Mouse (Mus musculus): Measurements from ENCODE around the gene Nedd4. TPM values are rescaled to one million over a fixed set of nuclear protein-coding genes. Genes with fewer than 3 reads are reported as not detected.
"Not testable (repeated sequence)": the region's sequence is repeated elsewhere in the genome, so short reads cannot be mapped to it uniquely, and the experiment has no call there.

Nedd4 gene
- polyA plus RNA-seq, 1 experiment: 612 TPM

DNA sequence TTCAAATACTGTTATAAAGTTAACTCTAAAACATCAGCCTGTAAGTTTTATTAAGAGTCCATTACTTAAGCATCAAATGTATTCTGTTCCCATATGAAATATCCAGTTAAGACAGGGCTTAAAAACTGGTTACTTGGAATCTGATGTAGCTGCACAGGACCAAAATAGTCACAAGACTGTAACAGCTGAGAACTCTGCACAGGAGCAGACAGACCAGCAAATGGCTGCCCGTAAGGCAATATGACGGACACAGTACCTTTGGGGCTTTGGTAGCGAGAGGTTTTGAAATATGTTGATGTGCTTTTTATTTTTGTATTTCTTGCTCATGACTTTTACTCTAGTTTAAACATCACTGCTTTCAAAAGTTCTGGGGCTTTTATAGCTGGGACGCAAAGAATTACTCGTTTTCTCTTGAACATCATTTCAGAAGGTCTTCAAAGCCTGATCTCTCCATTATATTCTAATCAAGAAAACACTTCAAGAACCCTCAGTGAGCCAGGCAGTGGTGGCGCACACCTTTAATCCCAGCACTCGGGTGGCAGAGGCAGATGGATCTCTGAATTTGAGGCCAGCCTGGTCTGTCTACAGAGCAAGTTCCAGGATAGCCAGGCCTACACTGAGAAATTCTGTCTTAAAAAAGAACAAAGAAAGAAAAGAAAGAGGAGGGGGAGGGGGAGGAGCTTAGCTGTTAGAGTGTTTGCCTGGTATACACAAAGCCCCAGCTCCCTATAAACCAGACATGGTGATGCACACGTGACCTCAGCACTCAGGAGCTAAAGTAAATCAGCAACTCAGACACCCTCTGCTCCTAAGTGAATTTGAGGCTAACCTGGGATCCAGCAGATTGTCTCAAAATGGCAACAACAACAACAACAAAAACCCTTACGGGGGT, 22.9 kb upstream of the Nedd4 start:
- TF ChIP-seq CTCF (IDR thresholded peaks at IDR 0.05; ENCODE audit: borderline replicate concordance, extremely low read depth, insufficient read depth, insufficient read length) (no peak), POLR2A (IDR thresholded peaks at IDR 0.05; ENCODE audit: borderline replicate concordance, extremely low read depth, insufficient read depth, insufficient read length, poor library complexity, severe bottlenecking) (no peak)
- DNase-seq (ENCODE audit: low read depth): peak; percentile 96

- DNase-seq (ENCODE audit: low read depth): peak; percentile 96
- TF ChIP-seq CTCF (IDR thresholded peaks at IDR 0.05; ENCODE audit: borderline replicate concordance, extremely low read depth, insufficient read depth, insufficient read length) (no peak), POLR2A (IDR thresholded peaks at IDR 0.05; ENCODE audit: borderline replicate concordance, extremely low read depth, insufficient read depth, insufficient read length, poor library complexity, severe bottlenecking) (peak; percentile 60; the same call in 1 of the 2 replicates)
Measured at GRCm38 (mm10) chr9:72639843-72640621, 22.1 kb upstream of the Nedd4 start.

DNA sequence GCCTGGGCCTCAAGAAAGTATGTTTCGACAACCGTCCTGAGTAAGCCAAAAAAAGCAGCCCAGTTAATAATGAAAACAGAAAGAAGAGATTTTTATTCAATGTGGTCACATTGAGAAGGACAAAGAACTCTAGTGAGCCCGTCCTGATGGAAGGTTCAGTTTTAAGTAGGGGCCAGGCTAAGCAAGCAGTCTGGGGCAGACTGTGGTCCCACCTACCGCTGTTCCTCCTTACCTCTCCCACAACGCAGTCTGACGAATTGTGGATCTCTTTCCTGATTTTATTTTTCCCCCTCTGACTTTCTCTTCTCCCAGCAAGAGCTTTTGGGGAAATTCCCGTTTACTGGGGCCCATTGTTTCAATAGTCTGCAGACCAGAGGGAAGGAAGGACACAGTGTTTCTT, 21.5 kb upstream of the Nedd4 start:
- TF ChIP-seq CTCF (IDR thresholded peaks at IDR 0.05; ENCODE audit: borderline replicate concordance, extremely low read depth, insufficient read depth, insufficient read length): no peak
- TF ChIP-seq POLR2A (IDR thresholded peaks at IDR 0.05; ENCODE audit: borderline replicate concordance, extremely low read depth, insufficient read depth, insufficient read length, poor library complexity, severe bottlenecking): no peak
- DNase-seq (ENCODE audit: low read depth): no peak

GRCm38 (mm10) chr9:72641093-72641680, 21.0 kb upstream of the Nedd4 start:
- DNase-seq (ENCODE audit: low read depth): no peak
- TF ChIP-seq CTCF (IDR thresholded peaks at IDR 0.05; ENCODE audit: borderline replicate concordance, extremely low read depth, insufficient read depth, insufficient read length) (no peak), POLR2A (IDR thresholded peaks at IDR 0.05; ENCODE audit: borderline replicate concordance, extremely low read depth, insufficient read depth, insufficient read length, poor library complexity, severe bottlenecking) (no peak)

- not testable (repeated sequence) for DNase-seq (ENCODE audit: low read depth)
Measured at GRCm38 (mm10) chr9:72642756-72643447, 19.2 kb upstream of the Nedd4 start.

GRCm38 (mm10) chr9:72643651-72644417, 18.3 kb upstream of the Nedd4 start:
- no peak for DNase-seq (ENCODE audit: low read depth)
- TF ChIP-seq CTCF (IDR thresholded peaks at IDR 0.05; ENCODE audit: borderline replicate concordance, extremely low read depth, insufficient read depth, insufficient read length) (no peak), POLR2A (IDR thresholded peaks at IDR 0.05; ENCODE audit: borderline replicate concordance, extremely low read depth, insufficient read depth, insufficient read length, poor library complexity, severe bottlenecking) (no peak)

DNA sequence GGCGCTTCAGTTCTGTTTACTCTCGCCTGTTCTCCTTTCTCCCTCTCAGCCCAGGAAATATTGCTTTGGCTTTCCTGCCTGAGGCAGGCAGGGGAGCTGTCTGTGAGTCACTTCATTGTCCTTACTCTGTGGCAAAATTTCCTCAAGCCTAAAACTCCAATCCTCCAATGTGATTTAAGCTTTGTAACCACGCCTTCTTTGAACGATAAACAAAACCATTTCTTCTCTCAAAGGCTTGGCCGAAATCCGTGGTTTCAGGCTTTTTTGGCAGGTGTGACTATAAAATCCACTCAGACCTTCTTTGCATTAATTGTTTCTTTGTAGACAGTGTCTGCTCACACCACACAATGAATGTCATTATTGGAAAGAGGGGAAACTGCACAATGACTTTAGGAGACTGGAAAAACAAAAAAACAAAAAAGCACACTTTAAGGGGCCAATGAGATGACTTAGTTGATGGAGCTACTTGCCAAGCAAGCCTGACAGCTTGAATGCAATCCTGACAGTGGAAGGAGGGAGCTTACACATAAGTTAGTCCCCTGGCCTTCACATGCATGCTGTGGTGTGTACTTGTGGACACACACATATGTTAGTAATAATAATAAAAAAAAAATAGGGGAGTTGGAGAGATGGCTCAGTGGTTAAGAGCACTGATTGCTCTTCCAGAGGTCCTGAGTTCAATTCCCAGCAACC, 17.6 kb upstream of the Nedd4 start:
- TF ChIP-seq CTCF (IDR thresholded peaks at IDR 0.05; ENCODE audit: borderline replicate concordance, extremely low read depth, insufficient read depth, insufficient read length) (no peak), POLR2A (IDR thresholded peaks at IDR 0.05; ENCODE audit: borderline replicate concordance, extremely low read depth, insufficient read depth, insufficient read length, poor library complexity, severe bottlenecking) (no peak)
- peak; percentile 83 for DNase-seq (ENCODE audit: low read depth)

- no peak for DNase-seq (ENCODE audit: low read depth)
- no peak for TF ChIP-seq POLR2A (IDR thresholded peaks at IDR 0.05; ENCODE audit: borderline replicate concordance, extremely low read depth, insufficient read depth, insufficient read length, poor library complexity, severe bottlenecking)
Measured at GRCm38 (mm10) chr9:72649781-72650180, 12.4 kb upstream of the Nedd4 start.

- peak; percentile 83 for DNase-seq (ENCODE audit: low read depth)
- TF ChIP-seq POLR2A (IDR thresholded peaks at IDR 0.05; ENCODE audit: borderline replicate concordance, extremely low read depth, insufficient read depth, insufficient read length, poor library complexity, severe bottlenecking) (no peak), CTCF (IDR thresholded peaks at IDR 0.05; ENCODE audit: borderline replicate concordance, extremely low read depth, insufficient read depth, insufficient read length) (no peak)
Measured at GRCm38 (mm10) chr9:72652961-72653360, 9.2 kb upstream of the Nedd4 start.

GRCm38 (mm10) chr9:72653533-72653932, 8.6 kb upstream of the Nedd4 start:
- TF ChIP-seq POLR2A (IDR thresholded peaks at IDR 0.05; ENCODE audit: borderline replicate concordance, extremely low read depth, insufficient read depth, insufficient read length, poor library complexity, severe bottlenecking) (no peak), CTCF (IDR thresholded peaks at IDR 0.05; ENCODE audit: borderline replicate concordance, extremely low read depth, insufficient read depth, insufficient read length) (no peak)
- DNase-seq (ENCODE audit: low read depth): no peak

Measured in brain, embryonic 14.5 days (tissue).